Mouse (Mus musculus) heart, postnatal 0 days (tissue): ENCODE measurements around the gene Ret.

Experiments used
- CTCF ChIP-seq: IDR thresholded peaks from 2 replicates; pipeline ENCODE4 v1.5.1; 2016; ENCODE audit warnings: antibody characterized with exemption, control low read depth, low read depth
- EP300 ChIP-seq: IDR thresholded peaks from 2 replicates; pipeline ENCODE4 v1.6.1; 2016; ENCODE audit warnings: antibody characterized with exemption, low read depth

DNA sequence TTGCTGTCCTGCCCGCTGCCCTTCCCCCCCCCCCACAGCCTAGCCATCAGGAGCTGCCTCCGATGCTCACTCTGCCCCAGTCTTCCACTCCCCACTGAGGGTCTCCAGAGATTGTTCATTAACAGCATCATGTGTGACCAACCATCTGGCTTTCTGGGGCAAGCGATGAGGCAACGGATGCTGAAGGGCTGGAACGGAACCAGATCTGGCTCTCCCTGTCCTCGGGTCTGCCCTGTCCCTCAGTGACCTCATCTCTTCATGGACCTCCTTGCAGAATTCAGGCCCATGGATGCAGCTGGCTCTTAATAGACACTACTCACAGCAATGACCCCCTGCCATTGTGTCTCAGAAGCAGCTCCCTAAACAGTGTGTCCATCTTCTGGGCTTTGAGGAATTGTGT lies 8.9 kb upstream of the Ret start:
- no peak for TF ChIP-seq CTCF
- TF ChIP-seq EP300: no peak
